Mouse (Mus musculus) liver, embryonic 14 days (tissue): ENCODE measurements around the gene Lap3. TPM values are rescaled to one million over a fixed set of nuclear protein-coding genes. Genes with fewer than 3 reads are reported as not detected.

Experiments
- polyA plus RNA-seq: library from polyadenylated mRNA; depleted of rRNA; stranded (reverse); fragments of >200 nt; gene quantifications from 2 replicates; pipeline ENCODE4 v1.2.3, GENCODE M21; 2012; rRNA removed

Gene Lap3
- polyA plus RNA-seq, result 28.5 and 29.4 TPM in 2 replicates

DNA sequence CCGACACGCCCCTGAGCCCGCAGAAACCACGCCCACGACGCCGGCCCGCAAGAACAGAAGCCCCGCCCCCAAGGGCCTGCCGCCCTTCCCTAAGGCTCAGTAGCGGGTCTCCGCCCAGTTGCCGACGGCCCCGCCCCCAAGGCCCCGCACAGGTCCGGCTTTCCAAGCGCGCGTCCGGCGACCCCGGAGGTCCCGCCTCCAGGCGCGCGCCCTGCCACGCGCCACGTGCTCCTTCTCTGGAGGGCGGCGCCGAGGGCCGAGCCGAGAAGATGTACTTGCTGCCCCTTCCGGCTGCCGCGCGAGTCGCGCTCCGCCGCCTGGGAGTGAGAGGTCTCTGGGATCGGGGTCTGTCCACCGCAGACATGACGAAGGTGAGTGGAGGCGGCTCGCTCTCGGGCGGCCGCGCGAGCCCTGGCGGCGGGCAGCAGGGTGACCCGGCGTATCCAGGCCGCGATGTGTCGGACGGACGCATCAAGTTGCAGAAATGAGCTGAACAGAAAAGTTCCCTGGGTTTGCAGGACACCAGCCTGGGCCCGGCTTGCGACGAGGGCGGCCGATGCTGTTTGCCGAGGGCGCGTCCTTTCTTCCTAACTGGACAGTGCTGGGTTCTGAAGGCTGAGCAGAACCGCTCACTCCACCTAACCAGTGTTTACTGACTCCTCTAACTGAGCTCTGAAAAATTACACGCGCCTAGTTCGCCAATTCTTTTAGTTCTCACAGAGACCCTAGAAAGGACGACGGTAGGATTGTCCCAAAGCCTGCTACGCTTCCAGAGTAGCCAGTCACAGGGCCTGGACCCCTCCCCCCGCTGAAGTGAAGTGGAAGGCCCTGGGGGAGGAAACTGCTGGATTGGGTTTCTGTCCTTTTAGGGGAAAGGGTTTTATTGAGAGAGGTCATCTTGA lies at the start of gene Lap3:
Gene Lap3, plus strand, starts transcription at position 184 of the 902 bp plus-strand sequence.

DNA sequence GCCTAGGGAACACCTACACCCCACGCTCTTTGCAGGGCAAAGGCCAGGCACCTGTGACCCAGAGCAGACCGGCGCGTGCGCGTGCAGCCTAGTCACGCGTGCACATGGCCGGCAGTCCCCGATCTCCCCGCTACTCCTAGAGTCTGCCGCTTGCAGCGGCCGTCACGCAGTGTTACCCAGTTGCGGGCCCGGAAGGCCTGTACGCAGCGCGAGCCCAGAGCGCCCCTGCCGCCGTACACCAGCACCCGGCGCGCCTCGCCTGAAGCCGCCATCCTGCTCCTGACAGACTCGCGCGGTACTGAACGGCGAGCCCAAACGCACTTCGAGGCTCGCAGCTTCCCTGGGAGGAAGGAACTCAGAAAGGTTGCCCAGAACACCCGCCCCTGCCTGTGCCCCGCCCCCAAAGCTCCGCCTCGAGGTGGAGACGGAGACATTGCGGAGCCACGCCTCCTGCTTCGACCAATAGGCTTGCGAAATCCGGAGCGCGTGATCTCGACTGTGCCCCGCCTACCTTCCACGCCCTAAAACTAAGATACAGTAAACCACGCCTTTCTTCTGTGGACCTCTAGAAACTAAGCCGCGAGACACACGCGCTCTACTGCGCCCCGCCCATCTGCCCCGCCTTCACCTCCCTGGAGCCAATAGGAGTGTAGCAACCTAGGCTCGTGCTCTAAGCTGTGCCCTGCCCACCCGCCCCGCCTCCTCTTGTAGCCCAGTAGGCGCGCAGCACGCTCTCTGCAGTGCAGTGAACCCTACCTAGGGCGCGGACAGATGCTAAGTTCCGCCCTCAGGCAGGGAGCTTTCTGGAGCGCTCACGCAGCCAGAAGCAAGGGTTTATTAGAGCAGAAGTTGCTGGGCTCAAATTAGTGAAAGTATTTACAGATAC lies 43.1 kb upstream of the Lap3 start, which contains the start of gene Qdpr:
Gene Qdpr, minus strand, starts transcription at position 406 of the 886 bp plus-strand sequence.

DNA sequence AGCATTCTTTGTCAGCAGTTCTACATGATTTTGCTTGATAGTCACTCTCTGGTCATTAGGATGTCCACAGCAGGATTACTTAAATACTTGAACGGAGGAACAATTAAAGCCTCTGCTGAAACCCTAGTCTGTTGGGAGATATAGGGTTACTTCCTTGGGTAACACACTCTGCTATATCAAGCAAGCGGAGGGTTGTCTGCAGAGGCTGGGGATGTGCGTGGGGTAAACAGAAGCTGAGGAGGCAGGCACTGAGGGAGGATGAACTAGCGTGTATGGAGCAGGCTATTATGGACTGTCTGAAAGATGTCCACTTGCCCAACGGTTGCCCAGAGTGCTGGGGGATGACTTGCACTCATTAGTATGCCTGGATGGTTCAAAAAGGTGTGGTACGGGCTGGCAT lies 39.7 kb upstream of the Lap3 start, which contains the start of gene Clrn2:
Gene Clrn2, plus strand, starts transcription at position 301 of the 400 bp plus-strand sequence.

DNA sequence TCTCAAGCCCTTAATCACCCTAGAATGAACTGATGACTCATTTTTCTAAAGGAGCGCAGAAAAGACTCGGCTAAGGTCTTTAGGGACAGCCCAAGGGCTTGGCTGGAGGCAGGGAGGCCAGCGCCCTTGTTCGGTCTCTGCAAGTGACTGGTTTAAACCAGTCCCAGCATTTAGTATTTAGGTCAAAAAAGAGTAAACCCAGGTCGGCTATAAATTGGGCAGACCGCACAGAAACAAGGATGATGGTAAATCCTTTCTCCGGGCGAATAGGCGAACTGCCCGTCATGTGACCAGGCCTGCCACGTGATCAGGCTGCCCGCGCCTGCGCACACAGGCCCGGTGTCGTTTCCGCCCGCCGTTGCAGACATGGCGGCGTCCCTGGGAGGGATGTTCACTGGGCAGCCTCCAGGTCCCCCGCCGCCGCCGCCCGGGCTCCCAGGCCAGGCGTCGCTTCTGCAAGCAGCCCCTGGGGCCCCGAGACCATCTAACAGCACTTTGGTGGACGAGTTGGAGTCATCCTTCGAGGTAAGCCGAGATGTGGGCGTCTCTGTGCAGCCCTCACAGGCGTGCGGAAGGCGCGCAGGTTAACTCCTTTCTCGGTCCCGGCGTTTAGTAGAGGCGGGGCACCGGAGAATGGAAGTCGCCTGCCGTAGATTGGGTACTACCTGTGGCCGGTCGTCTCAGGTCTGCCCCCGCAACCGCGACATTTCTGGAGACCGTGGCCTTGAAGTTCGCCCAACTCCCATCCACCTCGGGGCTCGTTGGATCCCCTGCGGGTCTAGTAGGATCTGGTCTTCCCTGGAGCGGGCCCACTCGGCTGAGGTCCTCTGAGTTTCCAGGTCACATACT lies 27.0 kb downstream of the Lap3 start, which contains the start of gene Med28:
Gene Med28, plus strand, starts transcription at position 270 of the 849 bp plus-strand sequence.

Other genes with a start within 250 kb of the Lap3 start
- 32.8 and 38.7 TPM in 2 replicates for gene Qdpr, start 43.1 kb upstream of the Lap3 start, polyA plus RNA-seq
- gene Clrn2, start 39.6 kb upstream of the Lap3 start, polyA plus RNA-seq, result not detected in 2 replicates
- gene Med28, start 26.9 kb downstream of the Lap3 start, polyA plus RNA-seq, result 39.8 and 42.4 TPM in 2 replicates
- gene Fam184b, start 146.2 kb downstream of the Lap3 start, polyA plus RNA-seq, result 0.02 and 0.03 TPM in 2 replicates
- gene Ncapg, start 176.5 kb downstream of the Lap3 start, polyA plus RNA-seq, result 31.0 and 32.5 TPM in 2 replicates